Mouse (Mus musculus): ENCODE measurements at regions not wholly inside any gene's neighbourhood (a gene's known extent, or its start where the extent isn't known, plus 50 kb on each side); places are given as distances from the start of the nearest gene placed in this dataset.

DNA sequence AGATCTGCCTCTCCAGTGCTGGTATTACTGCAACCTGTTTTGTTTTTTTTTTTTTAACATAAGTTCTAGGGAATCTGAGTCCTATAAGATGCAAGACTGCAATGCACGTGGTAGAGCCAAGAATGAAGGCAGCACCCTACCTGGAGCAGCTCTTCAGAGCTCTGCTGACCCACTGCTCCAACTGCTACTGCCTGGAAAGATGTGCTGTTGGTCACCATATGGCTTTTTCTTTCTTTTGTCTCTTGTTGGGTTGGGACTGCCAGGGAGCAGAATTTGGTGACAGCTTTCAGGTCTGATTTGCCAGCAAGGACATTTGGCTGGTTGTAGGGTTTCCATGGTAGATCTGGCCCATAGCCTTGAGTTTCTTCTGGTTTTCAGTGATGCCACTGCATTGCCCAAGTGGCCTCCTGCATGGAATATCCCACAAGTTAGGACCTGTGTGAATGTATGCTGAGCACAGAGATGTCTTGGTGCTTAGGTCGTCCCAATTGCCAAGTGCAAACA, 123.9 kb upstream of the Irf2bp2 start:
- Histone ChIP-seq H3K27me3 (ENCODE audit: control insufficient read depth, insufficient read depth, low read length) (no peaks in the 10 kb centered on the region), H3K36me3 (replicated peaks; ENCODE audit: control insufficient read depth, insufficient read depth) (no peaks in the 10 kb centered on the region), H3K4me1 (replicated peaks; ENCODE audit: control insufficient read depth, insufficient read depth, low read length) (peaks cover 7% of the 10 kb centered on the region; the same call in 1 of the 2 replicates), H3K4me3 (replicated peaks; ENCODE audit: low read length) (no peak overlapping the region), H3K4me2 (replicated peaks) (no peak overlapping the region), H3K27ac (no peak overlapping the region), H3K9ac (no peak overlapping the region), H3K9me3 (ENCODE audit: control insufficient read depth, low read length) (no peaks in the 10 kb centered on the region)
- DNase-seq (ENCODE audit: low spot score) (no peak), ATAC-seq (ENCODE audit: low FRiP score) (no peak)
- 85% methylated on average over 2 of the region's 2 CpGs for WGBS

DNA sequence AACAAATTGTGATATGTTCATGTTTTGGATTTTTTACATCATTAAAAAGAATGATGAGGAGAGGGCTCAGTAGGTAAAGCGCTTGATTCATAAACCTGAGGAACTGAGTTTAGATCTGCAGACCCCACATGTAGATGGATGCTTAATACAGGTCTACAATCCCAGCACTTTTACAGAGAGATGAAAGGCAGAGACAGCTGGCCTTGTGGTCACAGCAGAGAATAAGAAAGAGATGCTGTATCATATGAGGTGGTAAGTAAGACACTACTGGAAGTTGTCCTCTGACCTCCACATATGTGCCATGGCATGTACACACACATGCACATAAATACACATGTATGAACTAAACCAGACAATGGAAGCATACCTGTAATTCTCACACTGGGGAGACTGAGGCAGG, 121.9 kb upstream of the Irf2bp2 start:
- Histone ChIP-seq H3K27me3 (ENCODE audit: control insufficient read depth, insufficient read depth, low read length) (no peaks in the 10 kb centered on the region), H3K36me3 (replicated peaks; ENCODE audit: control insufficient read depth, insufficient read depth) (no peaks in the 10 kb centered on the region), H3K9ac (no peak overlapping the region), H3K4me1 (replicated peaks; ENCODE audit: control insufficient read depth, insufficient read depth, low read length) (peaks cover 10% of the 10 kb centered on the region; the same call in 1 of the 2 replicates), H3K4me3 (replicated peaks; ENCODE audit: low read length) (no peak overlapping the region), H3K4me2 (replicated peaks) (no peak overlapping the region), H3K9me3 (ENCODE audit: control insufficient read depth, low read length) (no peaks in the 10 kb centered on the region), H3K27ac (no peak overlapping the region)
- ATAC-seq (ENCODE audit: low FRiP score): no peak
- no peak for DNase-seq (ENCODE audit: low spot score)
- whole genome bisulfite sequencing: 98% methylated on average over 1 of the region's 1 CpGs

DNA sequence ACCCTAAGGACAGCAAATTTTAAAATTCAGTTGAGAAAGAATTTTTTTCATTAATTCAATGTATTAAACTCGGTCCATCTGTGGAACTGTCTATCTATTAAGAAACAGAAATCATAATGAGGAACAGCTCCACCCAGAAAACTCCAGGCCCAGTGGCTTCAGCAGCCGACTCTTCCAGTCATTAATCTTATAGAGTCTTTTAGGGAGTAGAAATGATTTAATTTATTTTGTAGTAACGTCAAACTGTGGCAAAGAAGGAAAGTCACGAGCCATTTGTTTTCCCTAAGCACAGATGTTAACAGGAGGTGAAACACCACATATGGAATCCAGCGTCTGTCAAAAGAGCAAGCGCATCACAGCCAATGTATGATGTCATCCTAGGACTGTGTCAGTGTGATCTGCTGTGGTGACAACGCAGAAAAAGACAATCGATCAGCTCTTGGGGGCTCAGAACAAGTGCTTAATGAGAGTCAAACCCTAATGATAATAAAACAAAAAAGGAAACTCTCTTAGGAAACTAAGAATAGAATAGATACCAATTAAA, 119.9 kb upstream of the Irf2bp2 start:
- Histone ChIP-seq H3K27ac (no peak overlapping the region), H3K9ac (no peak overlapping the region)

DNA sequence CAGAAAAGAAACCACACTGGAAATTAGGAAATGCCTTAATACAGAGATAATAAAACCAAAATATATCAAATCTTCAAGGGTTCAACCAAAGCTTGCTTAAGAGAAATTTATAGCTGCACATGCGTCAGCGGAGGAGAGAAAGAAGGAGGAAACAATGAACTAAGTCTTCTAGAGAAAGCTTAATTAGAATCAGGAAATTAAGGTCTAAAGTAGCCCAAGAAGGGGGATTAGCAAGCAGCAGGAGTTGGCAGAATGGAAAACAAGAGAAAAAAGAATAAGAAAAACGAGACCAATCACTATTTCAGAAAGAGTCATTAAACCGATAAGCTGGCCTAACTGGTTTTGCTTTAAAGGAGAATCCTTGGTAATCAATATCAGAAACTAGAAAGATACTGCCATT, 119.4 kb upstream of the Irf2bp2 start:
- Histone ChIP-seq H3K4me2 (replicated peaks) (no peak overlapping the region), H3K27me3 (ENCODE audit: control insufficient read depth, insufficient read depth, low read length) (no peaks in the 10 kb centered on the region), H3K27ac (no peak overlapping the region), H3K36me3 (replicated peaks; ENCODE audit: control insufficient read depth, insufficient read depth) (no peaks in the 10 kb centered on the region), H3K4me1 (replicated peaks; ENCODE audit: control insufficient read depth, insufficient read depth, low read length) (peaks cover 10% of the 10 kb centered on the region; the same call in 1 of the 2 replicates), H3K4me3 (replicated peaks; ENCODE audit: low read length) (no peak overlapping the region), H3K9ac (no peak overlapping the region), H3K9me3 (ENCODE audit: control insufficient read depth, low read length) (no peaks in the 10 kb centered on the region)
- WGBS: 54% methylated on average over 4 of the region's 4 CpGs
- ATAC-seq (ENCODE audit: low FRiP score): no peak
- no peak for DNase-seq (ENCODE audit: low spot score)

More for the DNA sequence above, 119.9 kb upstream of the Irf2bp2 start:
- H3K27me3 ChIP-seq (ENCODE audit: control insufficient read depth, insufficient read depth, low read length): no peaks in the 10 kb centered on the region
- H3K36me3 ChIP-seq (replicated peaks; ENCODE audit: control insufficient read depth, insufficient read depth): no peaks in the 10 kb centered on the region
- peaks cover 10% of the 10 kb centered on the region; the same call in 1 of the 2 replicates for H3K4me1 ChIP-seq (replicated peaks; ENCODE audit: control insufficient read depth, insufficient read depth, low read length)
- WGBS: 60% methylated on average over 8 of the region's 8 CpGs
- no peak overlapping the region for H3K4me3 ChIP-seq (replicated peaks; ENCODE audit: low read length)
- DNase-seq (ENCODE audit: low spot score) (no peak), ATAC-seq (ENCODE audit: low FRiP score) (no peak)
- H3K9me3 ChIP-seq (ENCODE audit: control insufficient read depth, low read length): no peaks in the 10 kb centered on the region
- no peak overlapping the region for H3K4me2 ChIP-seq (replicated peaks)

DNA sequence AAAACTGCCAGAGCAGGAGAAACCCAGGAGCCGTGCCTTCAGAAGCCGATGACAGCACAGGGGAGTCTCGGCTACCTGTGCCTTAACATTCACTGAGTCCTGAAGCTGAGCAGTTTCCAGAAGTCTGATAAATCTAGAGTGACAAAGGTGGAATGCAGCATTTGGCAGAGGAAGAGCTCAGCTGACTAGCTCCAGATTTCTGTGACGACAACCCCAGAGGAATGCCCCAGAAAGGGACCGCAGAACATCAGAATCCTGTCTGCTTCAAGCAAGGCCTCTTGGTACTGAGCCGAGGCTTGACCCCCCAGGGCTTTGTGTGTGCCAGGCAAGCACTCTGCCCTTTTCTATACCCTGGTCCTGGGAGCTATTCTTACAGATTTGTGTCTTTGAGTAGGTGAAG, 119.0 kb upstream of the Irf2bp2 start:
- no peak for ATAC-seq (ENCODE audit: low FRiP score)

DNA sequence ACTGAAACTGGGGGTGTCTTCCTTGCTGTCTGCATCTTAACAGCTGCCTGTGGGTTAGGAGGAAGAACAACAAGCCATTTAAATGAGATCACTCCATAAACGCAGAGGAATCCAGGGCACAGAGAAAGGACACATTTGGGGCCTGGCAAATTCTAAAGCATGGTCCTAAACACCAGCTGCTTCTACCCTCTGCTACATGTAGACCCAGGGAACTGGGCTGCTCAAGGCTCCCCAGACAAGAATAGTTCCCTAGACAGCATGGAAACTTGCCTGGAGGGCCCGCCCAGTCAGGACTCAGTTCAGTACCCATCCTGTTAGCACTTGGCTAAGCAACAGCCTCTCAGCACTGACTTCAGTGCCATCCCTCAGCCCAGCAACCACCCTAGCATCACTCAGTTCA, 115.2 kb upstream of the Irf2bp2 start:
- H3K36me3 ChIP-seq (replicated peaks; ENCODE audit: control insufficient read depth, insufficient read depth): no peaks in the 10 kb centered on the region
- WGBS: 73% methylated on average over 2 of the region's 2 CpGs
- ATAC-seq (ENCODE audit: low FRiP score): no peak
- no peak overlapping the region for H3K9ac ChIP-seq
- no peaks in the 10 kb centered on the region for H3K9me3 ChIP-seq (ENCODE audit: control insufficient read depth, low read length)
- H3K4me1 ChIP-seq (replicated peaks; ENCODE audit: control insufficient read depth, insufficient read depth, low read length): peaks cover 16% of the 10 kb centered on the region; the same call in 1 of the 2 replicates
- H3K4me3 ChIP-seq (replicated peaks; ENCODE audit: low read length): no peak overlapping the region
- no peak for DNase-seq (ENCODE audit: low spot score)
- H3K27me3 ChIP-seq (ENCODE audit: control insufficient read depth, insufficient read depth, low read length): no peaks in the 10 kb centered on the region
- H3K4me2 ChIP-seq (replicated peaks): no peak overlapping the region
- H3K27ac ChIP-seq: no peak overlapping the region

More for the DNA sequence above, 119.0 kb upstream of the Irf2bp2 start:
- H3K27ac ChIP-seq: no peak overlapping the region
- no peak overlapping the region for H3K9ac ChIP-seq
- H3K4me2 ChIP-seq (replicated peaks): no peak overlapping the region
- H3K9me3 ChIP-seq (ENCODE audit: control insufficient read depth, low read length): no peaks in the 10 kb centered on the region
- WGBS: 65% methylated on average over 6 of the region's 6 CpGs
- DNase-seq (ENCODE audit: low spot score): no peak
- H3K4me1 ChIP-seq (replicated peaks; ENCODE audit: control insufficient read depth, insufficient read depth, low read length): peaks cover 10% of the 10 kb centered on the region; the same call in 1 of the 2 replicates
- no peak overlapping the region for H3K4me3 ChIP-seq (replicated peaks; ENCODE audit: low read length)
- no peaks in the 10 kb centered on the region for H3K36me3 ChIP-seq (replicated peaks; ENCODE audit: control insufficient read depth, insufficient read depth)
- H3K27me3 ChIP-seq (ENCODE audit: control insufficient read depth, insufficient read depth, low read length): no peaks in the 10 kb centered on the region

DNA sequence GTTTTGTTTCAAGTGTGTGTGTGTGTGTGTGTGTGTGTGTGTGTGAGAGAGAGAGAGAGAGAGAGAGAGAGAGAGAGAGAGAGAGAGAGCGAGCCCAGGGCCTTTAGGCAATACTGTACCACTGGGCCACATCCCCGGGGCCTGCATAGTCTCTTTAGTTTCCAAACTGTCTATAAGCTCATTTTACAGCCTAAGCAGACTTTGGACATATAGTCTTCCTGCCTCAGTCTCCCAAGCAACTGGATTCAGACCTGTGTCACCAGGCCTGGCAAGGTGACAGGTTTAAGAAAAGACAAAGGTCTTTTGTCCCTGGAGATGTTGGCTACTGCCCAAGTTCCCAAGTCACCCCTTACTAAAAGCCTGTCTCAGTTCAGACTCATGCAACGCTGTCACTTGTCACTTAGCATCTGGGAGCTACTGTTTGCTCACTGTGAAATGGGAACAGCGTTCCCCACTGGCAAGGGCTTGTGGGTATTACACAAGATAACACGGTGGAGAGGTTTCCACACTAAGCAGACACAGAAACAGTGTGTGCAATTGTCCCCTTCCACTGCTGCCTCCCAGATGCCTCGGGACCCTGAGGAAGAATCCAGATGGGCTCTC, 113.6 kb upstream of the Irf2bp2 start:
- no peaks in the 10 kb centered on the region for H3K36me3 ChIP-seq (replicated peaks; ENCODE audit: control insufficient read depth, insufficient read depth)
- no peak overlapping the region for H3K4me3 ChIP-seq (replicated peaks; ENCODE audit: low read length)
- no peak overlapping the region for H3K27ac ChIP-seq
- no peak for ATAC-seq (ENCODE audit: low FRiP score)
- H3K27me3 ChIP-seq (ENCODE audit: control insufficient read depth, insufficient read depth, low read length): no peaks in the 10 kb centered on the region
- H3K9ac ChIP-seq: no peak overlapping the region
- 0 out of 2 replicates have a peak, but pooled peaks cover 6% of the 10 kb centered on the region for H3K4me1 ChIP-seq (replicated peaks; ENCODE audit: control insufficient read depth, insufficient read depth, low read length)
- no peak overlapping the region for H3K4me2 ChIP-seq (replicated peaks)
- H3K9me3 ChIP-seq (ENCODE audit: control insufficient read depth, low read length): no peaks in the 10 kb centered on the region
- DNase-seq (ENCODE audit: low spot score): no peak
- 63% methylated on average over 6 of the region's 6 CpGs for WGBS

DNA sequence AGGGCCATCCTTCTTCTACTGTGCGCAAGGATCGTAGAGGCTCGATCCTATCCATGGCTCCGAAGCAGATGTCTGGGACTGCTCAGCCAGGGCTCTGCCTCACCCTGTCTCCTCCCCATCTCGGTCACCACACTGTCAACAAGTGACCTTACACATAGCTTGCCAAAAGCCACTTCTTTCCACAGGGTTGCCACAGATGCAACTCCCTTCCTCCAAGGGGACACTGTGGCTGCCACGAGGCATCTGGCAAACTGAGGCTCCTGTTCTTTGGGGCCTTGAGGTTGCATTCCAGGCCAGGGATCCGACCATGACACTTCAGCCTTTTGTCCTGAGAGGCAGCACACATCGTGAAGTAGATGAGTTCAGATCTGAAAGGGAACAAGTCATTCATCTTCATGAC, 112.5 kb upstream of the Irf2bp2 start:
- Histone ChIP-seq H3K9ac (no peak overlapping the region), H3K4me1 (replicated peaks; ENCODE audit: control insufficient read depth, insufficient read depth, low read length) (0 out of 2 replicates have a peak, but pooled peaks cover 6% of the 10 kb centered on the region), H3K4me2 (replicated peaks) (no peak overlapping the region), H3K36me3 (replicated peaks; ENCODE audit: control insufficient read depth, insufficient read depth) (no peaks in the 10 kb centered on the region), H3K27ac (no peak overlapping the region), H3K4me3 (replicated peaks; ENCODE audit: low read length) (no peak overlapping the region), H3K27me3 (ENCODE audit: control insufficient read depth, insufficient read depth, low read length) (no peaks in the 10 kb centered on the region), H3K9me3 (ENCODE audit: control insufficient read depth, low read length) (no peaks in the 10 kb centered on the region)
- WGBS: 83% methylated on average over 8 of the region's 8 CpGs
- ATAC-seq (ENCODE audit: low FRiP score) (no peak), DNase-seq (ENCODE audit: low spot score) (no peak)

DNA sequence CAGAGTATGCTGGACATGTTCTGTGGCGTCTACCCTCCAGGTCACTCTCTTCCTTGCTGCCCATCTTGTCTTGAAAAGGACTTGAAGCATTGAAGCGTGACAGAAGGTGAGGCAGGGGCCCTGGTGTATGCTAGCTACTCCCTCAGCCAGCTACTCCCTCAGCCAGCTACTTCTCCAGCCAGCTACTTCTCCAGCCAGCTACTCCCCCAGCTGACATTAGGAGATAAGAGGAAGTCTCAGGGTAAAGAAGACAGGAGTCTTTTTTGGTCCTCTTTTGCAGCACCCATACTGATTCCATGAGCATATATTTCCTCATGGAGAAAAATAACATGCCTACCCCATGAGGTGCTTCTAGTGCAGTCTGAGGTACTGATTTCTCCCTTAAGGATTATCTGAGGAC, 111.6 kb upstream of the Irf2bp2 start:
- Histone ChIP-seq H3K27ac (no peak overlapping the region), H3K9me3 (ENCODE audit: control insufficient read depth, low read length) (no peaks in the 10 kb centered on the region), H3K9ac (no peak overlapping the region), H3K4me3 (replicated peaks; ENCODE audit: low read length) (no peak overlapping the region), H3K4me1 (replicated peaks; ENCODE audit: control insufficient read depth, insufficient read depth, low read length) (0 out of 2 replicates have a peak, but pooled peaks cover 6% of the 10 kb centered on the region), H3K4me2 (replicated peaks) (no peak overlapping the region), H3K36me3 (replicated peaks; ENCODE audit: control insufficient read depth, insufficient read depth) (no peaks in the 10 kb centered on the region), H3K27me3 (ENCODE audit: control insufficient read depth, insufficient read depth, low read length) (no peaks in the 10 kb centered on the region)
- ATAC-seq (ENCODE audit: low FRiP score) (no peak), DNase-seq (ENCODE audit: low spot score) (no peak)
- 76% methylated on average over 2 of the region's 2 CpGs for WGBS

Measured in hindbrain, embryonic 14.5 days (tissue).